Mouse (Mus musculus) MEL (cell line): Measurements from ENCODE around the gene Mad2l2. TPM values are rescaled to one million over a fixed set of nuclear protein-coding genes. Genes with fewer than 3 reads are reported as not detected.

ENCODE experiments used
- DNase-seq: peaks from one replicate; pipeline ENCODE4 v3.0.0; 2011; ENCODE audit warnings: low read depth, low spot score
- H3K27ac ChIP-seq: 2 replicates; pipeline ENCODE4 v1.5.1; 2012; ENCODE audit warnings: low read depth, mild to moderate bottlenecking, control low read depth, low read length, moderate library complexity; ENCODE audit not compliant: control insufficient read depth
- H3K27me3 ChIP-seq, 2 experiments: fragments of 150-350 bp in 1 of 2; sonication (generic) in 1 of 2; 2 replicates each; pipeline ENCODE4 v1.6.1; 2012; ENCODE audit warnings: low read length in 2 of 2, mild to moderate bottlenecking in 2 of 2, improper control_type of control experiment in 1 of 2, moderate library complexity in 1 of 2; ENCODE audit not compliant: insufficient read depth in 2 of 2, control insufficient read depth in 1 of 2
- H3K36me3 ChIP-seq, 2 experiments: 2 replicates each; pipeline ENCODE4 v1.6.1; 2012 to 2014; ENCODE audit warnings: low read length in 2 of 2, improper control_type of control experiment in 1 of 2, inconsistent platforms in 1 of 2, mild to moderate bottlenecking in 1 of 2; ENCODE audit not compliant: insufficient read depth in 2 of 2, control insufficient read depth in 1 of 2
- H3K4me1 ChIP-seq, 2 experiments: fragments of 150-350 bp in 1 of 2; sonication (generic) in 1 of 2; 2 replicates each; pipeline ENCODE4 v1.6.1; 2012; ENCODE audit warnings: low read length in 2 of 2, improper control_type of control experiment in 1 of 2, mild to moderate bottlenecking in 1 of 2; ENCODE audit not compliant: insufficient read depth in 2 of 2, control insufficient read depth in 1 of 2
- H3K4me3 ChIP-seq, 2 experiments: fragments of 150-350 bp in 1 of 2; sonication (generic) in 1 of 2; 2 replicates each; pipeline ENCODE4 v1.5.1; 2012; ENCODE audit warnings: low read depth in 2 of 2, low read length in 2 of 2, mild to moderate bottlenecking in 2 of 2, moderate library complexity in 2 of 2, control low read depth in 1 of 2, improper control_type of control experiment in 1 of 2; ENCODE audit not compliant: control insufficient read depth in 1 of 2, insufficient read depth in 1 of 2
- H3K79me2 ChIP-seq: 2 replicates; pipeline ENCODE4 v1.6.1; 2012; ENCODE audit warnings: mild to moderate bottlenecking, low read length, moderate library complexity; ENCODE audit not compliant: control insufficient read depth, poor library complexity, insufficient read depth
- H3K9ac ChIP-seq: 2 replicates; pipeline ENCODE4 v1.6.1; 2012; ENCODE audit warnings: low read depth, mild to moderate bottlenecking, control low read depth, low read length, moderate library complexity; ENCODE audit not compliant: control insufficient read depth, poor library complexity, severe bottlenecking
- H3K9me3 ChIP-seq: fragments of 150-350 bp; sonication (generic); replicated peaks from 2 replicates; pipeline ENCODE4 v1.6.1; 2012; ENCODE audit warnings: mild to moderate bottlenecking, low read length, improper control_type of control experiment, moderate library complexity; ENCODE audit not compliant: insufficient read depth
- CHD1 ChIP-seq: IDR thresholded peaks from 2 replicates; pipeline ENCODE4 v1.6.1; 2012; ENCODE audit warnings: low read depth, mild to moderate bottlenecking, inconsistent platforms, low read length, improper control_type of control experiment
- CTCF ChIP-seq, 3 experiments: IDR thresholded peaks in 2 of 3; conservative IDR thresholded peaks in 1 of 3; 2 replicates each; pipeline ENCODE4 v1.5.1; 2011 to 2012; ENCODE audit warnings: low read length in 3 of 3, low read depth in 2 of 3, mild to moderate bottlenecking in 2 of 3, improper control_type of control experiment in 1 of 3, inconsistent platforms in 1 of 3, mixed read lengths in 1 of 3, moderate library complexity in 1 of 3; ENCODE audit not compliant: control insufficient read depth in 1 of 3, insufficient read depth in 1 of 3, poor library complexity in 1 of 3, severe bottlenecking in 1 of 3
- ELF1 ChIP-seq: IDR thresholded peaks from 2 replicates; pipeline ENCODE4 v1.6.1; 2014; ENCODE audit warnings: low read depth, mild to moderate bottlenecking, inconsistent platforms, low read length, improper control_type of control experiment, moderate library complexity
- EP300 ChIP-seq, 2 experiments: IDR thresholded peaks; 2 replicates each; pipeline ENCODE4 v1.6.1; 2011; ENCODE audit warnings: improper control_type of control experiment in 2 of 2, low read length in 2 of 2, low read depth in 1 of 2, mild to moderate bottlenecking in 1 of 2
- ETS1 ChIP-seq: IDR thresholded peaks from 2 replicates; pipeline ENCODE4 v1.6.1; 2012; ENCODE audit warnings: low read depth, mild to moderate bottlenecking, inconsistent platforms, low read length, improper control_type of control experiment, moderate library complexity
- GABPA ChIP-seq: IDR thresholded peaks from 2 replicates; pipeline ENCODE4 v1.6.1; 2012; ENCODE audit warnings: low read depth, mild to moderate bottlenecking, inconsistent platforms, low read length, improper control_type of control experiment, moderate library complexity
- KAT2A ChIP-seq: conservative IDR thresholded peaks from 2 replicates; pipeline ENCODE4 v1.6.1; 2012; ENCODE audit warnings: low read depth, low read length, improper control_type of control experiment, inconsistent platforms
- MAFK ChIP-seq: IDR thresholded peaks from 2 replicates; pipeline ENCODE4 v1.6.1; 2011; ENCODE audit warnings: low read depth, mild to moderate bottlenecking, low read length, improper control_type of control experiment, borderline replicate concordance
- MAZ ChIP-seq: IDR thresholded peaks from 2 replicates; pipeline ENCODE4 v1.6.1; 2012; ENCODE audit warnings: low read depth, mild to moderate bottlenecking, inconsistent platforms, low read length, improper control_type of control experiment
- MYB ChIP-seq: IDR thresholded peaks from 2 replicates; pipeline ENCODE4 v1.6.1; 2011; ENCODE audit warnings: mild to moderate bottlenecking, low read depth, low read length, improper control_type of control experiment
- MYC ChIP-seq: IDR thresholded peaks from 2 replicates; pipeline ENCODE4 v1.6.1; 2011; ENCODE audit warnings: low read depth, mild to moderate bottlenecking, low read length, improper control_type of control experiment, moderate library complexity
- NRF1 ChIP-seq: IDR thresholded peaks from 2 replicates; pipeline ENCODE4 v1.6.1; 2014; ENCODE audit warnings: low read depth, mild to moderate bottlenecking, inconsistent platforms, low read length, improper control_type of control experiment, moderate library complexity; ENCODE audit not compliant: poor library complexity, insufficient read depth, severe bottlenecking
- POLR2AphosphoS2 ChIP-seq: IDR thresholded peaks from 2 replicates; pipeline ENCODE4 v1.6.1; 2011; ENCODE audit warnings: low read length, improper control_type of control experiment
- POLR2AphosphoS5 ChIP-seq: IDR thresholded peaks from 2 replicates; pipeline ENCODE4 v1.6.1; 2012; ENCODE audit warnings: low read depth, borderline replicate concordance, mild to moderate bottlenecking, inconsistent platforms, low read length, moderate library complexity, mixed read lengths
- RAD21 ChIP-seq: IDR thresholded peaks from 2 replicates; pipeline ENCODE4 v1.6.1; 2011; ENCODE audit warnings: mild to moderate bottlenecking, low read depth, low read length, improper control_type of control experiment
- RCOR1 ChIP-seq: IDR thresholded peaks from 2 replicates; pipeline ENCODE4 v1.6.1; 2012; ENCODE audit warnings: low read depth, mild to moderate bottlenecking, inconsistent platforms, low read length, improper control_type of control experiment
- TAL1 ChIP-seq: IDR thresholded peaks from 2 replicates; pipeline ENCODE4 v1.6.1; 2012; ENCODE audit warnings: mild to moderate bottlenecking, inconsistent platforms, low read length, moderate library complexity, mixed read lengths
- TBP ChIP-seq: IDR thresholded peaks from 2 replicates; pipeline ENCODE4 v1.8.0; 2011; ENCODE audit warnings: low read depth, low read length, improper control_type of control experiment
- UBTF ChIP-seq: IDR thresholded peaks from 2 replicates; pipeline ENCODE4 v1.6.1; 2012; ENCODE audit warnings: low read depth, mild to moderate bottlenecking, inconsistent platforms, low read length, improper control_type of control experiment, moderate library complexity, borderline replicate concordance; ENCODE audit not compliant: insufficient read depth
- USF2 ChIP-seq, 2 experiments: IDR thresholded peaks; 2 replicates each; pipeline ENCODE4 v1.6.1; 2011 to 2012; ENCODE audit warnings: improper control_type of control experiment in 2 of 2, low read length in 2 of 2, borderline replicate concordance in 1 of 2, inconsistent platforms in 1 of 2, low read depth in 1 of 2, mild to moderate bottlenecking in 1 of 2; ENCODE audit not compliant: insufficient read depth in 1 of 2
- ZKSCAN1 ChIP-seq: IDR thresholded peaks from 2 replicates; pipeline ENCODE4 v1.6.1; 2012; ENCODE audit warnings: low read depth, mild to moderate bottlenecking, inconsistent platforms, low read length, improper control_type of control experiment, moderate library complexity
- ZMIZ1 ChIP-seq: IDR thresholded peaks from 2 replicates; pipeline ENCODE4 v1.6.1; 2012; ENCODE audit warnings: low read depth, mild to moderate bottlenecking, inconsistent platforms, low read length, improper control_type of control experiment, moderate library complexity
- ZNF384 ChIP-seq: IDR thresholded peaks from 2 replicates; pipeline ENCODE4 v1.6.1; 2012; ENCODE audit warnings: low read depth, mild to moderate bottlenecking, inconsistent platforms, low read length, improper control_type of control experiment
- polyA plus RNA-seq, 2 experiments: library from polyadenylated mRNA; stranded (reverse) in 1 of 2; unstranded in 1 of 2; fragments of >175 nt in 1 of 2; fragments of >200 nt in 1 of 2; gene quantifications; 2 replicates each; pipeline versions ENCODE4 v1.2.1 to v1.2.4; 2012; ENCODE audit warnings: low replicate concordance in 2 of 2, low read depth in 1 of 2; ENCODE audit not compliant: insufficient read length in 2 of 2, insufficient read depth in 1 of 2, missing spikeins in 1 of 2
- total RNA-seq: library from RNA; depleted of rRNA; stranded (reverse); fragments of 300-350 nt; gene quantifications from 2 replicates; pipeline ENCODE4 v1.2.3, GENCODE M21; 2012

The Mad2l2 gene
- total and polyA plus RNA-seq, 3 experiments = 28.6 to 44.8 TPM; not detected in 1

GRCm38 (mm10) chr4:148121982-148122693 lies 8.0 kb upstream of the Mad2l2 start:
- TF ChIP-seq ELF1 (no peak), CHD1 (no peak), RCOR1 (no peak), KAT2A (no peak)
- Histone ChIP-seq H3K9ac (no peak overlapping the region), H3K36me3 (no peaks in the 10 kb centered on the region), H3K27me3 (peaks cover 0 to 3% of the 10 kb centered on the region in 2 experiments; a peak in 2 of 4 replicates), H3K4me1 (peaks cover 0 to 5% of the 10 kb centered on the region in 2 experiments; a peak in 2 of 4 replicates), H3K9me3 (no peaks in the 10 kb centered on the region), H3K79me2 (no peaks in the 10 kb centered on the region), H3K27ac (no peak overlapping the region), H3K4me3 (no peak overlapping the region)
- DNase-seq = no peak

GRCm38 (mm10) chr4:148122694-148123066 lies 7.5 kb upstream of the Mad2l2 start:
- Histone ChIP-seq H3K36me3 (no peaks in the 10 kb centered on the region), H3K4me3 (no peak overlapping the region), H3K4me1 (peaks cover 0 to 5% of the 10 kb centered on the region in 2 experiments; a peak in 2 of 4 replicates), H3K9ac (no peak overlapping the region), H3K27ac (no peak overlapping the region), H3K79me2 (no peaks in the 10 kb centered on the region), H3K9me3 (no peaks in the 10 kb centered on the region), H3K27me3 (peaks cover 0 to 3% of the 10 kb centered on the region in 2 experiments; a peak in 2 of 4 replicates)
- TF ChIP-seq USF2 (IDR thresholded peaks at IDR 0.05; ENCODE audit: borderline replicate concordance in 1 of 2, insufficient read depth in 1 of 2, low read depth in 1 of 2, low read length in 2 of 2) (no peak), MYB (no peak), ZMIZ1 (no peak), RAD21 (no peak), POLR2AphosphoS5 (no peak), MYC (no peak), ETS1 (no peak), GABPA (no peak), MAZ (no peak), ZNF384 (no peak), EP300 (IDR thresholded peaks at IDR 0.05; ENCODE audit: low read depth in 1 of 2, low read length in 2 of 2) (no peak), ZKSCAN1 (no peak), MAFK (no peak), CTCF (IDR thresholded peaks at IDR 0.05 in 2 of 3, conservative IDR thresholded peaks at IDR 0.05 in 1 of 3; ENCODE audit: control insufficient read depth in 1 of 3, insufficient read depth in 1 of 3, low read depth in 2 of 3, low read length in 3 of 3, poor library complexity in 1 of 3, severe bottlenecking in 1 of 3) (no peak), UBTF (no peak), POLR2AphosphoS2 (no peak), NRF1 (no peak), ELF1 (no peak), TAL1 (no peak), TBP (no peak)
- DNase-seq = no peak
